Mouse (Mus musculus): ENCODE results near the gene Apex1.

DNA sequence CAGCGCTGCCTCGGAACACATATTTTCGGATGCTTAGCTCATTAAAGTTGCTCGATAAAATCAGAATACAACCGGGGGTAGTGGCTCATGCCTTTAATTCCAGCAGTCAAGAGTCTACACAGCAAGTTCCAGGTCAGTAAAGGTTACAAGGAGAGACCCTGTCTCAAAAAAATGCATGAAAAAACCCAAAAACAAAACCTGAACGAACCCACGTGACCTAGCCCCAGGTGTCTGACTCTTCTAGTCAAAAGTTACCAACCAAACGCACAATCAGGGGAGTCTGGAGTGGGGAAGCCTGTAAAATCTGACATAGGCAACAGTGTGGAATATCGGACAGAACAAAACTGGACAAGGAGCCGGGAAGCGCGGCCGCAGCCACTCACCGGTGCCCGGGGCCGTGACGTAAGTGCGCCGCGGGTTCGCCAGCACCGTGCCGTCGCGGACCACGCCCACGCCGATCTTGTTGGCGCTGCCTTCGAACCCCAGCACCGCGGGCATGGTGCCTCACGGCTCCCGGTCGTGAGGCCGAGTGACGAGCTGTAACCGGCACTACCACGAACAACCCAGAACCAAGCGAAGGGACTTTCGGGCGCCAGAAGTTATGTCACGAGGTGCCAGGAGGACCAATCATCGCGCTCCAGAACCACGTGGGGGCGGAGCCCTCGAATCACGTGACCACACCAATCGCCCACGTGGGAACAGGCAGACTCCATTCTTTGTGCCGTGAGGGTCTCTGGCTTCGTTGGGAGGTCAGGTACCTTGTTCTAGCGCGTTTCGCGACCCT, at the start of gene Apex1, which contains the start of gene Osgep:
- no peak; the same call in 1 of the 2 replicates for TF ChIP-seq POLR2A (IDR thresholded peaks at IDR 0.05; ENCODE audit: borderline replicate concordance, insufficient read depth, low read length)
- no peak for TF ChIP-seq CTCF (IDR thresholded peaks at IDR 0.05; ENCODE audit: borderline replicate concordance, insufficient read depth, low read depth, low read length)

Measured in cerebellum, adult 2 months (tissue).